Mouse (Mus musculus): ENCODE results near the gene C2cd5. TPM values are rescaled to one million over a fixed set of nuclear protein-coding genes. Genes with fewer than 3 reads are reported as not detected.
A peak's percentile ranks its signal among the peaks of the same experiment; 100 is the strongest.

C2cd5 gene
- total and polyA plus RNA-seq, 3 experiments, result 16.2 to 47.6 (median 30.5) TPM

DNA sequence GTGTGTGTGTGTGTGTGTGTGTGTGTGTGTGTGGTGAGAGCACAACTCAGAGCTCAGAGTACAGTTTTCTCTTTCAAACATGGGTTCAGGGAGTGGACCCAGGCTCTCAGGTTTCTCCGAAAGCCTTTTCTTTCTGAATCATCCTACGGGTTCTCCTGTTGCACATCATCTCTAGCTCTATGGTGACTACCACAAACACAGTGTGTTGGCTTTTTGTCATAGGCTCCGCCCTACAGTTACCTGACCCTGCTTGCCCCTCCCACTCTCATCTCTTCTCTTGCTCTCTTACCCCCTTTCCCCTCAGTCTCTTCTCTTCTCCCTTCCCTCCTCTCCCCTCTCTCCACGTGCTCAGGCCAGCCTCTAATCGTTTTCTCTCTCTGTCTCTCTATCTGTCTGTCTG, 15.6 kb upstream of the C2cd5 start:
- peak; percentile 74 for DNase-seq (ENCODE audit: low read depth, low spot score)
- Histone ChIP-seq H3K9ac (ENCODE audit: control insufficient read depth, low read depth, low read length, poor library complexity, severe bottlenecking) (peak overlapping the region; percentile 59), H3K36me3 (ENCODE audit: control insufficient read depth in 1 of 2, insufficient read depth in 2 of 2, low read length in 2 of 2) (no peaks in the 10 kb centered on the region; a peak in 1 of 4 replicates), H3K27ac (ENCODE audit: control insufficient read depth, low read depth, low read length) (peak overlapping the region; percentile 98), H3K79me2 (ENCODE audit: control insufficient read depth, insufficient read depth, low read length, poor library complexity) (no peaks in the 10 kb centered on the region), H3K27me3 (ENCODE audit: control insufficient read depth in 1 of 2, insufficient read depth in 2 of 2, low read length in 2 of 2) (no peaks in the 10 kb centered on the region), H3K4me1 (ENCODE audit: control insufficient read depth in 1 of 2, insufficient read depth in 2 of 2, low read length in 2 of 2) (peaks cover 5 to 14% of the 10 kb centered on the region in 2 experiments), H3K9me3 (replicated peaks; ENCODE audit: insufficient read depth, low read length) (no peaks in the 10 kb centered on the region), H3K4me3 (ENCODE audit: control insufficient read depth in 1 of 2, insufficient read depth in 1 of 2, low read depth in 2 of 2, low read length in 2 of 2) (peak overlapping the region; percentile 20 to 49)
- 0 out of 2 replicates have a peak, but pooled peaks have one; percentile 2 for TF ChIP-seq RCOR1 (IDR thresholded peaks at IDR 0.05; ENCODE audit: low read depth, low read length)
- TF ChIP-seq ZNF384 (IDR thresholded peaks at IDR 0.05; ENCODE audit: low read depth, low read length), result no peak
- no peak for TF ChIP-seq HCFC1 (IDR thresholded peaks at IDR 0.05; ENCODE audit: low read depth, low read length)
- TF ChIP-seq MAX (IDR thresholded peaks at IDR 0.05; ENCODE audit: low read length), result no peak
- 0 out of 2 replicates have a peak, but pooled peaks have one; percentile 6 for TF ChIP-seq ZMIZ1 (IDR thresholded peaks at IDR 0.05; ENCODE audit: low read depth, low read length)
- TF ChIP-seq ETS1 (IDR thresholded peaks at IDR 0.05; ENCODE audit: low read depth, low read length), result no peak
- no peak for TF ChIP-seq ZC3H11A (IDR thresholded peaks at IDR 0.05; ENCODE audit: low read depth, low read length)
- no peak for TF ChIP-seq ELF1 (IDR thresholded peaks at IDR 0.05; ENCODE audit: low read depth, low read length)
- no peak for TF ChIP-seq E2F4 (IDR thresholded peaks at IDR 0.05; ENCODE audit: borderline replicate concordance, low read depth, low read length)
- no peak; the same call in 1 of the 2 replicates for TF ChIP-seq SIN3A (IDR thresholded peaks at IDR 0.05; ENCODE audit: low read length)
- no peak; a peak in 1 of 4 replicates for TF ChIP-seq POLR2A (IDR thresholded peaks at IDR 0.05; ENCODE audit: control insufficient read depth in 1 of 2, insufficient read depth in 1 of 2, low read depth in 1 of 2, low read length in 2 of 2, poor library complexity in 1 of 2)
- TF ChIP-seq MYB (IDR thresholded peaks at IDR 0.05; ENCODE audit: low read depth, low read length), result no peak
- no peak for TF ChIP-seq ZKSCAN1 (IDR thresholded peaks at IDR 0.05; ENCODE audit: low read depth, low read length)
- TF ChIP-seq MAFK (IDR thresholded peaks at IDR 0.05; ENCODE audit: borderline replicate concordance, low read depth, low read length), result no peak
- TF ChIP-seq MXI1 (IDR thresholded peaks at IDR 0.05; ENCODE audit: low read depth, low read length), result no peak
- no peak for TF ChIP-seq TBP (IDR thresholded peaks at IDR 0.05; ENCODE audit: low read depth, low read length)
- TF ChIP-seq NELFE (IDR thresholded peaks at IDR 0.05; ENCODE audit: low read depth, low read length), result 0 out of 2 replicates have a peak, but pooled peaks have one; percentile 7
- TF ChIP-seq GATA1 (IDR thresholded peaks at IDR 0.05; ENCODE audit: low read depth, low read length), result no peak
- TF ChIP-seq MEF2A (IDR thresholded peaks at IDR 0.05; ENCODE audit: extremely low read depth, insufficient replicate concordance, low read depth, low read length, poor library complexity, severe bottlenecking), result no peak
- no peak for TF ChIP-seq SMC3 (IDR thresholded peaks at IDR 0.05; ENCODE audit: low read depth, low read length)
- no peak for TF ChIP-seq TAL1 (IDR thresholded peaks at IDR 0.05; ENCODE audit: low read length)
- no peak for TF ChIP-seq UBTF (IDR thresholded peaks at IDR 0.05; ENCODE audit: borderline replicate concordance, insufficient read depth, low read depth, low read length)
- no peak for TF ChIP-seq CHD1 (IDR thresholded peaks at IDR 0.05; ENCODE audit: low read depth, low read length)
- no peak for TF ChIP-seq POLR2AphosphoS5 (IDR thresholded peaks at IDR 0.05; ENCODE audit: borderline replicate concordance, low read depth, low read length)
